Mouse (Mus musculus): ENCODE results near the gene Nab2. TPM values are rescaled to one million over a fixed set of nuclear protein-coding genes. Genes with fewer than 3 reads are reported as not detected.

Gene Nab2
- total RNA-seq (2023; ENCODE audit: inconsistent age): 34.6 to 46.9 TPM (median 38.1 TPM) in 4 replicates

DNA sequence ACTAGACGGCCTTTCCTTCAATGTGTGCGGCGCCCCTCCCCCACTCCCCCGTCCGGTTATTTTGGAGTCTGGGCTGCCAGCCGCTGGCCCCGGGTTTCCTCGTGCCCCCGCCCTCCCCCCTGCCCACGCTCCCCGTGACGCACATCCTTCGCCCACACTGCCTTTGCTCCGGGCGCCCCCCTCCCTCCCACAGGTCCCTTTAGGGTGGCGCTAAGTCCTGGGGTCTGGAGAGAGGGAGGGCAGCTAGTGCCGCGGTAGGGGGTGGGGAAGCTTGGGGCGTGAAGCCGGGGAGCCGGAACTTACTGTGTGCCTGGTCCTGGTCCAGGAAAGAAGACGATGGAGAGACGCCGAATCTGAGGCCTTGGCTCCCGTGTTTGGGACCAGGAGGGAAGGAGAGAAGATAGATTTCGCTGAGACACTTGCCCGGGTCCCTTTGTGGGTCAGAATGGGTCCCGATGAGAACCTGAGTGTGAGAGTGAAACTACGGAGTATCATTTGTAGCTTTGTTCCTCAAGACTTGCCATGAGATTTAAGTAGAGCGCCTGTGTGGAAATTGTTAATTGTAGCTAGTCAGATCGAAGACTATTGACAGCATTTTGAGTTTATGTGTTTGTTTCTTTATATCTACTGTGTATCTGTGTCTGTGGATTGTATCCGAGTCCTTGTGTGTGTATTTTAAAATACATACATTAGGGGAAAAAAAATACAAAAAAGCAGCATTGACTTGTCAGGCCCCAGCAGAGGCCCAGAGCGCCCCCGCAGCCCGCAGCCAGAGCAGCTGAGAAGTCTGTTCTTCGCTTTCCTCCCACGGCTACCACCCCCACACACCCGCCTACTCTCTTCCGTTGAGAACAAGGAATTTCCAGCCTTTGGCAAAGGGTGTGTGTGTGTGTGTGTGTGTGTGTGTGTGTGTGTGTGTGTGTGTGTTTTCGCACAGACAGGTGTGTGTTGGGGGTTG, at the start of gene Nab2:
TSS of gene Nab2 (minus strand) at position 476 of the 958 bp plus-strand sequence.

DNA sequence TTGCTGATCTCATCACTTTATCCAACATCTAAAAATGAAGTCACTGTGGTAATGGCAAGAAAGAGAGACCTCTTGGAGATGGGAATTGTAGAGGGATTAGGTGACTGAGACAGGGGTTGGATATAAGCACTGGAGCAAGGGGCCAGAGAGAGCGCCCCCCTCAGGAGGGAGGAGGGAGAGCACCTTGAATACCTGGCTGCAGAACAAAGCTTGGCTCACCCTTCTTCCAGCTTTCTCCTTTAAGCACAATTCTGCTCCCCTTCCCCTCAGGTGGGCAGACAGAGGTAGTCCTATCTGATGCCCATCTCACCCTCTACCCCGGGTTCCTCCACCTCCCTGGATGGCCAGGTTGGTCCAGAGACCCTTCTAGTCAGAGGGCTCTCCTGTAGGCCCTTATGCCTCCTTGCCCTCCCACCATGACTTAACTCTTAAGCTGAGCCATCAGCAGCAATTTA, 36.4 kb upstream of the Nab2 start, which contains the start of gene Myo1a:
TSS of gene Myo1a (plus strand) at position 405 of the 455 bp plus-strand sequence.

DNA sequence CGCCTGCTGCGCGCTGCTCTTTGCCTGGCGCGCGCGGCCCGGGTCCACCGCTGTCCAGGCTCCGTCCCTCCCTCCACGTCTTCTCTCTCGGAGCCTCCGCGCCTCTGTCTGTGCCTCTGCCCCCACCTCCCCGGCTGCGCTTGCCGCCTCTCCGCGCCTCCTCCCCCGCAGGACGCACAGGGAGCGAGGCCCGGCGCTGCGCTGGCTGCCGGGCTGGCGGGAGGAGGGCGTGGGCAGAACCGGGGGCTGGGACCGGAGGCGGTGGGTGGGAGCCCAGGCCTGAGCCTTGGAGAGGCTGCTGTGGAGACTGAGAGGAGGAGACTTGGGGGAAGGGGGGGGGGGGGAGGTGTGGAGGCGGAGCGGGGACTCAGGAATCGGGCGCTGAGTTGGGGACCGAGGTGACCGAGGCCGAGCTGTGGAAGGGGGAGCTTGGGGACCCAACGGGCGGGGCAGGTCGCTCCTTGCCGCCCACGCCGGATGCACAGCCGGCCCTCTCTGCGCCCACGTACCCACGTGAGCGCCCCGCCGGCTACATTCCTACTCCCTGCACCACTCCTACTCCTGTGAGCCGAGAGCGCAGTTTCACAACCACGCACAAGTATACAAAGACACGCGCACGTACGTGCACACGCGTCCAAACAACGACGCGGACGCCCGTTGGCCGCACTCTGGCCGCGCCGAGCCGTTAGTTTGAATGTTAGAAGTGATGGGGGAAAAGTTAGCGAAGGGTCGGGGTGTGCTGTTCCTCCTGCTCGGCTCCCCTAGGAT, 1.7 kb downstream of the Nab2 start, which contains the start of gene Nemp1:
TSS of gene Nemp1 (plus strand) at position 401 of the 768 bp plus-strand sequence.

DNA sequence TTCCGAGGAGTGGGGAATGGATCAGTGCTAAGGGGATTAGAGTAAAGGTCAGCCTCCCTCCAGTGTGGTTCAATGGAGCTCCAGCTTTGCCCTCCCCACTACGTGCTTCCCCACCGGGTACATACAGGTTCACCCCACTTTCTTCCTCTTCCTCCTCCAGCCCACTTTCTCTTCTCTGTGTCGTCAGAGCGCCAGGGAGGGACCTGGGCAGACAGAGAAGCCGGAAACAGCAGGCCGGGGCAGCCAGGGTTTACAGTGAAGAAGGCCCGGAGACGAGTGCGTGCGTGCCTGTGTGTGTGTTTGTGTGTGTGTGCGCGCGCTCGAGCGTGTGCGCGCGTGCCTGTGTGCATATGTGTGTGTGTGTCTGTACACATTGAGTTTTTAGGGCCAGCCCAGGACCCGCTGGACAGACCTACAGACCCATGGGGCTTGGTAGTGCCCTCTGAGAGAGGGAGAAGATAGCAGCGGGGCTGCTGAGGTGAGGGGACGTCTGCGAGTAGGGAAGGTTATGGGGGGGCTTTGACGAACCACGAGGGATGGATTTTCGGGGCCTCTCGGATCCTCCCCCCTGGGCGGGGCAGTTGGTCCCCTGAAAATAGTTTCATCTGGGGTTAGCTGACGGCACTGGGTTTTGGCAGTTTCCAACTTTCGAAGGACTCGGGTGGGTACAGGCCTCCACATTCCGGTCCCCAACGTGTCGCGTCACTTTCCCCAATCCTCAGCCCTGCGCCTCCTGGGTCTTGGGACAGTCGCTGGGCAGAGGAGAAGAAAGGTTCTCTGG, 25.4 kb downstream of the Nab2 start, which contains the start of gene Stat6:
TSS of gene Stat6 (plus strand) at position 215 of the 781 bp plus-strand sequence.

DNA sequence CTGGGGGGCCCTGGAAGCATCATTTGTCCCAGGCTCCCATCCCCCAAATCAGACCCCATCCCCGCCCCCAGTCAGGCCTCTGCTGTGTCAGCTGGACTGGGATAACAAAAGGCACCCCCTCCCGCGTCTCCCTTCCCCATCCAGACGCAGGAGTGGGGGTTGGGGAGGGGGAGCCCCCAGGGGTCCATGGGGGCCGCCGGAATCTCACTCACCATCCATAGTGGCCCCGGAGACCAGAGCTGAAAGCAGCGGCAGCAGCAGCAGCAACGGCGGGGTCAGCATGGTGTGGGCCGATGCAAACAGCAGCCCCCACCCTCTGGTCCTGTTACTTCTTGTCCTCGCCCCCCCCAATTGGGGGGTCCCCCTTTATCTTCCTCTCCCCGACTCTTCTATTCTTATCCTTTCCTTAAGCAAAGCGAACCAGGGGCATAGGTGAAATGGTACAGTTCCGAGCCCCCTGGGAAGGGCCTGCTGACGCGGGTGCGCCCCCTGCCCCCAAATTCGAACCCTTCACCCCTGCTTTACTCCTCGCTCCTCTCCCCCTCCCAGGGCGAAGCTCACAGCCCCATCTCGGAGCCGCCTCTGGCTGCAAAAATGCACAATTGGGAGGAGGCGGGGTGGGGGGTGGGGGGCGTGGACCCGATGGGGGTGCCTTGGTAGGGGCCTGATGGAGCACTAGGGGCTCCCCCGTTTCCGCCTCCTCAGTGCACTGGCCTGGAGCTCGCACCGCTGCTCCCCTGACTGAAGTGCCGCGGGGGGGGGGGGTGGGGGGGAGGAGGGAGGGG, 47.8 kb downstream of the Nab2 start, which contains the start of gene Lrp1:
TSS of gene Lrp1 (minus strand) at position 743 of the 785 bp plus-strand sequence.

Other genes with a start within 250 kb of the Nab2 start
- gene Stac3, start 166.9 kb downstream of the Nab2 start, total RNA-seq (2023; ENCODE audit: inconsistent age): 5.6 to 12.8 TPM (median 10.4 TPM) in 4 replicates
- gene Ndufa4l2, start 153.6 kb downstream of the Nab2 start, total RNA-seq (2023; ENCODE audit: inconsistent age): not detected in 4 replicates
- gene Shmt2, start 146.1 kb downstream of the Nab2 start, total RNA-seq (2023; ENCODE audit: inconsistent age): 68.8 to 81.0 TPM (median 69.2 TPM) in 4 replicates
- not detected in 4 replicates for gene Nxph4, start 134.0 kb downstream of the Nab2 start, total RNA-seq (2023; ENCODE audit: inconsistent age)
- gene Lrp1, start 47.4 kb downstream of the Nab2 start, total RNA-seq (2023; ENCODE audit: inconsistent age): 2.2 to 4.3 TPM (median 3.3 TPM) in 4 replicates
- 226 to 243 TPM (median 231 TPM) in 4 replicates for gene Stat6, start 25.6 kb downstream of the Nab2 start, total RNA-seq (2023; ENCODE audit: inconsistent age)
- 8.6 to 12.6 TPM (median 10.8 TPM) in 4 replicates for gene Nemp1, start 1.7 kb downstream of the Nab2 start, total RNA-seq (2023; ENCODE audit: inconsistent age)
- 0.29 to 0.72 TPM (median 0.60 TPM) in 4 replicates for gene Myo1a, start 36.6 kb upstream of the Nab2 start, total RNA-seq (2023; ENCODE audit: inconsistent age)
- not detected in 4 replicates for gene Tac2, start 55.9 kb upstream of the Nab2 start, total RNA-seq (2023; ENCODE audit: inconsistent age)
- 13.5 to 15.8 TPM (median 15.2 TPM) in 4 replicates for gene Zbtb39, start 71.0 kb upstream of the Nab2 start, total RNA-seq (2023; ENCODE audit: inconsistent age)
- not detected in 4 replicates for gene Gpr182, start 83.2 kb upstream of the Nab2 start, total RNA-seq (2023; ENCODE audit: inconsistent age)
- gene Rdh1, start 91.2 kb upstream of the Nab2 start, total RNA-seq (2023; ENCODE audit: inconsistent age): 0.12 to 0.19 TPM in 2 of 4 replicates, not detected in the others
- gene Rdh16f1, start 91.2 kb upstream of the Nab2 start, total RNA-seq (2023; ENCODE audit: inconsistent age): not detected in 4 replicates
- gene Rdh9, start 107.8 kb upstream of the Nab2 start, total RNA-seq (2023; ENCODE audit: inconsistent age): not detected in 4 replicates
- gene Rdh16, start 132.6 kb upstream of the Nab2 start, total RNA-seq (2023; ENCODE audit: inconsistent age): not detected in 4 replicates
- not detected in 4 replicates for gene Rdh19, start 181.4 kb upstream of the Nab2 start, total RNA-seq (2023; ENCODE audit: inconsistent age)
- gene Rdh16f2, start 197.9 kb upstream of the Nab2 start, total RNA-seq (2023; ENCODE audit: inconsistent age): not detected in 4 replicates
- not detected in 4 replicates for gene Rdh7, start 220.2 kb upstream of the Nab2 start, total RNA-seq (2023; ENCODE audit: inconsistent age)
- gene Sdr9c7, start 229.9 kb upstream of the Nab2 start, total RNA-seq (2023; ENCODE audit: inconsistent age): not detected in 4 replicates